Mouse (Mus musculus) mature B cell (primary cell): ENCODE data around the gene Tbc1d17.

Source experiments
- in situ Hi-C: fragments of 300-500 bp; cut with MboI; formaldehyde crosslinking; loops from 2 replicates; pipeline ENCODE4 v1.14.3; 2019

The Tbc1d17 gene

DNA sequence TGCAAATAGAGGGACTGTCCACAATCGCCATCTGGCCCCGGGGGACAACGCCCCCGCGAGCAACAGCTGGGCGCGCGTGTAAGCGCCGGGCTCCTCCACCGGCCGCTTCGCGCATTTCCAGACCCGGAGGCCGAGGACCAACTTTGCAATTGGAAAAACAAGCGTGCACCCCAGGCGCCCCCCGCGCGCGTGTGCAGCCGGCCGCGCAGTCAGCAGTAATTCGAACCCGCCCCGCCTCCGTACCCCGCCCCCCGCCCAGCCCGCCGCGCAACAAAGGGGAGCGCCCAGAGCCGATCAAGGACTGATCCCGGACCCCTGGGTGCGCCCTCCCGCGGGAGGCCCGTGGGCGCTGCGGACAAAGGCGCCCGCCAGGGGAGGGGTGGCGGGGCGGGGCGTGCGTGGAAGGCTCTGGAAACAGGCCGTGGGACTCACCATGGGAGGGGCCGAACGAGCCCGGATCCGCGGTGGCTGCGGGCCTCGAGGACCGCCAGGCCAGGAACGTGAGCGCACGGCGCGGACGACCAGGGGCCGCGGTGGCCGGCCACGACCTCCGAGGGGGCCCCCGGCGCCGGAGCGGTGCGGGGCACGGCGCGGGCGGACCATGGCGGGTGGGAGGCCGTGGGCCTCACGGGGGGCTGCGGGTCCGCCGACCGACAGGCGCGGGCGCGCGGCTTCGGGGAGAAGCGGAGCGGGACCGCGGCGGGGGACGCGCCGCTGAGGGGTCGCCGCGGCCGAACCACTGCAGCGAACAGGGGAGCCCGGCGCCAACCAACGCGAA lies 20.2 kb upstream of the Tbc1d17 start:
- in situ Hi-C loops: no loop called here

GRCm38 (mm10) chr7:44868465-44868864 lies 19.6 kb upstream of the Tbc1d17 start:
- in situ Hi-C loops: no loop called here

DNA sequence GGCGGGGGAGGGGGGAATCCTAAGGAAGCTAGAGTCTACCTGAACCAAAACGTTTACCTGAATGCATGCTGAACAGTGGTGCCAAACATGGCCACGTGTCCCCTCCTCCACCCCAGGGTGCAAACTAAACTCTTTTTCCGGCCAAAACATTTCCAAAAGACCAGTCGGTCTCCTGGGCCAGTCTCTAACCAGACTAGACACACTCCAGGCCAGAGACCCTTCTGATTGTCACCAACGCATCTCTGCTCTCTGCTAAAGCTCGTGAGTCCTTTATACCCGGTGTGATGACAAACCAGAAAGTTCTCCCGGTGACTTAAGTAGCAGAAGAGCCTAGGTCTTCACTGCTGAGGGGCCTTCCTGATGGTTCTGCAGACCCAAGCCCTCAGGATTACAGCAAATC lies 18.9 kb upstream of the Tbc1d17 start:
- in situ Hi-C loops: no loop called here

DNA sequence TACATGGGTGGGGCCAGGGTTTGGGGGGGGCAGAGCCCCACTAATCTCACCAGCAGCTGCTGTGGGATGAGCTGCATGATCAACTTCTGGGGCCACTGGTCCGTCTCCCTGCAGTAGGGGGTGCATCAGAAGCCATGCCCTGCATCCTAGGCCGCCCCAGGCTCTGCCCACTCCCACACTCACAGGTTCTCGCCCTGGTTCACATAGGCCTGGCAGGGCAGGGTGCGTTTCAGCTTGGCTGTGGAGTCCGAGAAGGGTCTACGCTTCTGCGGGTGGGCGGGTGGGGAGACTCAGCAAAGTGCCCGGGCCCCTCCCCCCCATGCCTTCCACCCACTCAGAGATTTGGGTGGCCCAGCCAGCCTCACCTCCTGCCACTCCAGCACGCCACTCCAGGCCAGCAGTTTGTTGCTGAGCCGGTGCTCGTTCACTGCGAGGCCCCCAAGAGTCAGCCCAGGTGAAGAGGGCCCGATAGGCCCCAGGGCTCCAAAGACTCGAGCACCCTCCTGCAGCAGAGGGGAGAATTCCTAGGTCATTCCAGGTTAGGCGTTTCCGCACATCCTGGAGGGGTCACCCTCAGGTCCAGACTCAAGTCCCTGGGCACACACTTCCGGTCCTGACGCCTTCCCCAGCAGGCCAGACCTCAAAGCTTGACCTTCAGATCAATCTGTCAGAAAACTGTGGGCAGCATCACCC lies 18.3 kb upstream of the Tbc1d17 start:
- in situ Hi-C loops: no loop called here

DNA sequence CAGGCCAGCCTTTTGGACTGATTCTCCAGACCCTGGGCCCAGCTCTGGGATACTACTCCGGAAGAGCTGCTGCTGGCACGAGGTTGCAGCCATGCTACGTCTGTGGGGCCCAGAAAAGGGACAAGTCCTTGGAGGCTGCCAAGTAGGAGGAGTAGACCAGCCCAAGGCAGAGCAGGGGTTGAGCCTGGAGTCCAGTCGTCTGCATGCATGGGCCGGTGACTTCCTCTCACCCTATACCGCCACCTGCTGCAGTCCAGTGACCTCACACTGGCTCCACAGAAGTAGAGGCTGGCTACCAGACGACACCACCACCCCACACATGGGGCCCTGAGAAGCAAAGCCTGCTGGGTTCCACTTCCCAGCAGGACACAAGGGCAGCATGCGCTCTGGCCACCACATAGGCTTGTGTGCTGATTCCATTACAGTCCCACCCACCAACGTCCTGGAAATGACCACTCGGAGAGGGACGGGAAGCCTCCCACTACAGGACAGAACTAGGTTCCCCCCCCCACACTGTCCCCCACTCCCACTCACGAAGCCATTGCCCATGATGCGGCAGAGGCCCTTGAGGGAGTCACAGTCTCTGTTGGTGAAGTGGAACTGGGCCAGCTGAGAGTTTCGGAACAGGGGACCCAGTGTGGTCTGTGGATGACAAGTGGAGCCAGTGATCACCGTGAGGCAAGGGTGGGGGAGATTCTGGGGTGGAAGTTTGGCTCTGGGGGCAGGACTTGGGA lies 17.6 kb upstream of the Tbc1d17 start:
- in situ Hi-C loops: no loop called here

DNA sequence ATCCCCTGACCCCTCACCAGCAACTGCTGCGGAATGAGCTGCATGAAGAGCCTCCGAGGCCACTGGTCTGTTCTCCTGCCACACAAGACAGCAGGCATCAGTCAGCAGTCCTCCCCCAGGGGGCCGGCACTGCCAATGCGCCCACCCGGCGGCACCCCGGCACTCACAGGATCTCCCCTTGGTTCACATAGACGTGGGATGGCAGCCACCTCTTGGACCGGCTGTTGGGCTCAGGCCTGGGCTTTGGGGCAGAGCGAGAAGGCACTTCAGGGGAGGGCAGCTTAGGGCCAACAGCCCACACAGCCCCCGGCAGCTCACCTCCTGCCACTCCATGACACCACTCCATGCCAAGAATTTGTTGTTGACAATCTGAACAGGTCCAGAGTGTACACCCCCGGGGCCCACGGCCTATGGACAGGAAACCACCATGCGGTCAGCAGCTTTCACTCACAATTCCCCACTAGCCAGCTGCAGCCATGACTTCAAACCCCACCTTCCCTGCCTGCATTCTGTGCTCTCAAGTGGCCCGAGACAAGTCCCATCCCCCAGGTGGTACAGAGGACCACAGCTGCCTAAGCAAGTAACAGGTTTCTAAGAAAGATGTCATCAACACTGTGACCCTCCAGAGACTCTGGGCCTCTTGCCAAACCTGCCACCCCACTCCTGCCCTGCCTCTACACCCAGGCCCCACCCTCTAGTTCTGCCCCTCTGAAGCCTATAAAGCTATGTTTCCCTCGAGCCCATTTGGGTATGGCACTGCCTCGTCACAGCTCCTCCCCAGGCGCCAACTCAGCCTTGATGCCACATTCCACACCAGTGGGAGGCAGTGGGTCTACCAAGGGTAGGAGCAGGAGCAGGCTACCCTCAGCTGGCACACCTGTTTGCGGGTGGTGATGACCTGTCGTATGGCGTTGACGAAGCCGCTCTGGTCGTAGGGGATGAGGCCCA lies 16.0 kb upstream of the Tbc1d17 start:
- in situ Hi-C loops: no loop called here

- in situ Hi-C loops: no loop called here
Observed at GRCm38 (mm10) chr7:44863982-44864494, 15.2 kb upstream of the Tbc1d17 start.

DNA sequence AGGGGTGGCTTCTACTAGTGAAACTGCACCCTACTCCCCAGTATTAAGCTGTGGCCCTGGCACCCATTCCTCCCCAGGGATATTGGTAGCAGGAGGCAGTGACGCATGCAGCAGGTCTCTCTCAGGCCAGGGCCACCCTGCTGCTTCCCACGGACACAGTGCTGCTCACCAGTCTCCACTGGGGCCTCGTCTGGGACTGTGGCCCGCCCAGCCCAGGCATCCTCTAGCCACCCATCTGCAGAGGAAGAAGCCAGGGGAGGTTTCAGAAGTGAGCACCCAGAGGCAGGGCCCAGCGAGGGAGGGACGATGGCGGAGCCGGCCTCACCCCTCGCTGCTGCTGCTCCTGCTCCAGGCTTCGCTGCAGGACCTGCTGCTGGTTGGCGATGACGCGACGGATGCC lies 14.3 kb upstream of the Tbc1d17 start:
- in situ Hi-C loops: no loop called here

DNA sequence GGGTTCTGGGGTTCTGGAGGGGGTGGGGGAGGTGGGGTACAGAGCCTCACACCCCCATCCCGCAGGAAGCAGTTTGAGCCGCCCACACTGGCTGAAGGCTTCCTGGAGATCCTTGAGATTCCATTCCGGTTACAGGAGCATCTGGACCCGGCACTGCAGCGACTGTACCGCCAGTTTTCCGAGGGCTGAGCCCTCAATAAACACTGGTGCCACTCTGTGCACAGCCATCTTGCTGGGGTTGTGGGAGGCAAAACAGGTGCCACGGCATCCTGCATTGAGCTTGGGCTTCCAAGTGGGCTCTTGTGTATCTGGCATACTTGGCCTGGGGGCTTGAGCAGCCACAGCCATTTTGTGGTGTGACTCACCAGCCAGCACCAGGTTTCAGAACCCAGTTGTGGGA lies 13.6 kb upstream of the Tbc1d17 start:
- in situ Hi-C loops: no loop called here

DNA sequence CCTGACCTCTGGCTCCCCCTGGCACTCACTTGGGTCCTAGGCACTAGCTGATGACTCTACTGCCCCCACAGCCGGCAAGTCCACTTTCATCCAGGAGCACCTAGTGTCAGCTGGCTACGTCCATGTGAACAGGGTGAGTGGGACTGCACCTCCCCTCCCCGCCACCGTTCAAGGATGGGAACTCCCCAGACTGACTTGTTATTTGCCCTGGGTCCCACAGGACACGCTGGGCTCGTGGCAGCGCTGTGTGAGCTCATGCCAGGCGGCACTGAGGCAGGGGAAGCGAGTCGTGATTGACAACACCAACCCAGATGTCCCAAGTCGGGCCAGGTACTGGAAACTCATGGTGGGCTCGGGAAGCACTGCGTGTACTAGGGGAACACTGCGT lies 12.5 kb upstream of the Tbc1d17 start:
- in situ Hi-C loops: no loop called here

DNA sequence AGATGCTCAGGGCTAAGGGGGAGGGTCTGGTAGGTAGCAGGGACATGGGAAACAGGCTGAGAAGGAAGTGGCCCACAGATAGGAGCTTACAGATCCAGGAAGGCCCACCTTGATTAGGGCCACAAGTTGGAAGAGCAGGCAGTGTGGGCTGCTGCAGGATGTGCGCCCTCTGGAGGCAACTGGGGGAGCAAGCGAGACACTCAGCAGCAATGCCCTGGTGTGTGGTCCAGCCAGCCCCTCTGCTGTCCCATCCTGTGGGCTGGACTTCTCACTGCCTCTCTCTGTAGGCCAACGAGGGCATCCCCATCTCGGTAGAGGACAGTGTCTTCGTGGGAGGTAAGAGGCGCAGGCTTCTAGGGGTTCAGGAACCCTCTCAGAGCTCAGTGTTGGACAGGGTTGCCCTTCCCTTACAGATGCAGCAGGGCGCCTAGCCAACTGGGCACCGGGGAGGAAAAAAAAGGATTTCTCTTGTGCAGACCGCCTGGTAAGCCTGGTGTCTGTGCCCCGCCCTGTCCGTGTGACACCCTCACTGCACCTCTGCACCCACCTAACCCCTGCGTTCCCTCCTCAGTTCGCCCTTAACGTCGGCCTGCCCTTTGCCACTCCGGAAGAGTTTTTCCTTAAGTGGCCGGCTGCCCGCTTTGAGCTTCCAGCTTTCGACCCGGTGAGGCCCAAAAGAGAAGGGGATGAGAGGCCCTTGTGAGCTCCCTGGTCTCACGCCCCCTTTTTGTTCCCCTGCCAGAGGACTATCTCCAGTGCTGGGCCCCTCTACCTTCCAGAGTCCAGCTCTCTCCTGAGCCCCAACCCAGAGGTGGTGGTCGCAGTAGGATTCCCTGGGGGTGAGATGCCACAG lies 11.9 kb upstream of the Tbc1d17 start:
- in situ Hi-C loops: no loop called here

GRCm38 (mm10) chr7:44859896-44860295 lies 11.0 kb upstream of the Tbc1d17 start:
- in situ Hi-C loops: no loop called here

- in situ Hi-C loops: no loop called here
Observed at GRCm38 (mm10) chr7:44857905-44858304, 9.0 kb upstream of the Tbc1d17 start.

GRCm38 (mm10) chr7:44857042-44857552 lies 8.2 kb upstream of the Tbc1d17 start, which contains the start of gene Pnkp:
Gene Pnkp, plus strand, starts transcription at chr7:44857139.
- in situ Hi-C loops: no loop called here

- in situ Hi-C loops: no loop called here
Observed at GRCm38 (mm10) chr7:44856265-44856916, 7.5 kb upstream of the Tbc1d17 start.

GRCm38 (mm10) chr7:44855036-44855435 lies 6.2 kb upstream of the Tbc1d17 start:
- in situ Hi-C loops: no loop called here

- in situ Hi-C loops: no loop called here
Observed at GRCm38 (mm10) chr7:44854356-44855031, 5.6 kb upstream of the Tbc1d17 start.

DNA sequence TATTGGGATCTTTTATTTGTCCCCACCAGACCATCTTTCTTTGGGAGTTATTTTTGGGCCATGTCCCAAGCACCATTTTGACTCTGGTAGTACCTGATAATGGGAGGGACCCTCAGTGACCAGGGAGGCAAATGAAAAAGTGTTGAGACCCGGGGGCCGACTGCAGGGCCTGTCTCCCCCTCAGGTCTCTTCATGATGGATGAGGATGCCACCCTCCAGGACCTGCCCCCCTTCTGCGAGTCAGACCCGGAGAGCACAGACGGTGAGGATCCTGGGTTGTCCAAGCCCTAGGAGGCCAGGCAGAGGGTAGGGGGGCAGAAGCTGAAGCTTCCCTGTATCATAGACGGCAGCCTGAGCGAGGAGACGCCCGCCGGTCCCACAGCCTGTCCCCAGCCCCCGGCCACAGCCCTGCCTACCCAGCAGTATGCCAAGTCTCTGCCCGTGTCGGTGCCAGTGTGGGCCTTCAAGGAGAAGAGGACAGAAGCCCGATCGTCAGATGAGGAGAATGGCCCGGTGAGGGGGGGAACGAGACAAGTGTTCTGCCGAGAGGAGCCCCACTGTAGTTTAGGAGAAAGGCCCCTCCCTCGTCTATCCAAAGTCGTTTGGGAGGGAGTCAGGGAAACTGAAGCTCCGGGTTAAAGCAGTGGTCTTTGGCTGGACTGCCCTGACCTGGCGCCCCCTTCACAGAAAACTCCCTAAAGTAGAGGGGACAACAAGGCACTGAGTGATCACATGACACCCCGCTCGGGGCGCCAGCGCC lies 4.9 kb upstream of the Tbc1d17 start:
- in situ Hi-C loops: no loop called here
